Mouse (Mus musculus): ENCODE results near the gene Bspry. TPM values are rescaled to one million over a fixed set of nuclear protein-coding genes. Genes with fewer than 3 reads are reported as not detected.

The Bspry gene
- polyA plus RNA-seq, 1 experiment from 2014 or later = 31.7 TPM

Other genes with a start within 250 kb of the Bspry start
- gene Zfp37, start 249.0 kb upstream of the Bspry start, polyA plus RNA-seq (2015; fragmentation: Nextera tagmentation; extraction: Ambion mirVana) = 6.0 and 6.9 TPM in 2 replicates
- 17.0 and 19.9 TPM in 2 replicates for gene Slc31a2, start 217.5 kb upstream of the Bspry start, polyA plus RNA-seq (2015; fragmentation: Nextera tagmentation; extraction: Ambion mirVana)
- gene Fkbp15, start 119.5 kb upstream of the Bspry start, polyA plus RNA-seq (2015; fragmentation: Nextera tagmentation; extraction: Ambion mirVana) = 23.7 and 24.7 TPM in 2 replicates
- 96.6 and 102 TPM in 2 replicates for gene Slc31a1, start 119.3 kb upstream of the Bspry start, polyA plus RNA-seq (2015; fragmentation: Nextera tagmentation; extraction: Ambion mirVana)
- gene Cdc26, start 71.4 kb upstream of the Bspry start, polyA plus RNA-seq (2015; fragmentation: Nextera tagmentation; extraction: Ambion mirVana) = 138 and 147 TPM in 2 replicates
- 17.3 and 18.7 TPM in 2 replicates for gene Prpf4, start 71.3 kb upstream of the Bspry start, polyA plus RNA-seq (2015; fragmentation: Nextera tagmentation; extraction: Ambion mirVana)
- not detected in 2 replicates for gene Rnf183, start 44.8 kb upstream of the Bspry start, polyA plus RNA-seq (2015; fragmentation: Nextera tagmentation; extraction: Ambion mirVana)
- gene Wdr31, start 9.2 kb upstream of the Bspry start, polyA plus RNA-seq (2015; fragmentation: Nextera tagmentation; extraction: Ambion mirVana) = 7.7 and 9.1 TPM in 2 replicates
- 61.6 and 76.4 TPM in 2 replicates for gene Hdhd3, start 23.4 kb downstream of the Bspry start, polyA plus RNA-seq (2015; fragmentation: Nextera tagmentation; extraction: Ambion mirVana)
- gene Alad, start 39.9 kb downstream of the Bspry start, polyA plus RNA-seq (2015; fragmentation: Nextera tagmentation; extraction: Ambion mirVana) = 156 and 161 TPM in 2 replicates
- 70.5 and 71.5 TPM in 2 replicates for gene Pole3, start 45.0 kb downstream of the Bspry start, polyA plus RNA-seq (2015; fragmentation: Nextera tagmentation; extraction: Ambion mirVana)
- 0.15 and 0.43 TPM in 2 replicates for gene 4933430I17Rik, start 45.3 kb downstream of the Bspry start, polyA plus RNA-seq (2015; fragmentation: Nextera tagmentation; extraction: Ambion mirVana)
- gene Rgs3, start 79.8 kb downstream of the Bspry start, polyA plus RNA-seq (2015; fragmentation: Nextera tagmentation; extraction: Ambion mirVana) = 43.5 and 46.3 TPM in 2 replicates